Mouse (Mus musculus) limb, embryonic 11.5 days (tissue): ENCODE results near the gene Nr1h5. TPM values are rescaled to one million over a fixed set of nuclear protein-coding genes. Genes with fewer than 3 reads are reported as not detected.

Experiments
- ATAC-seq: fragments of 200-750 bp; cut with Nextera tagmentation; 2 replicates; pipeline ENCODE4 v1.8.0; 2017; ENCODE audit warnings: low read depth; ENCODE audit not compliant: insufficient number of reproducible peaks, low FRiP score, low TSS enrichment
- DNase-seq: peaks from one replicate; pipeline ENCODE4 v3.0.0-alpha.2; 2015; ENCODE audit warnings: low spot score
- H3K27ac ChIP-seq: fragments of 300-500 bp; sonication (generic); replicated peaks from 2 replicates; pipeline ENCODE4 v1.5.1; 2014; ENCODE audit warnings: low read depth, mild to moderate bottlenecking, low read length
- H3K27me3 ChIP-seq: fragments of 300-500 bp; sonication (generic); 2 replicates; pipeline ENCODE4 v1.6.1; 2014; ENCODE audit warnings: mild to moderate bottlenecking, low read length, mixed read lengths; ENCODE audit not compliant: control insufficient read depth, insufficient read depth
- H3K36me3 ChIP-seq: fragments of 300-500 bp; sonication (generic); 2 replicates; pipeline ENCODE4 v1.6.1; 2014; ENCODE audit warnings: mild to moderate bottlenecking, low read length, moderate library complexity, mixed read lengths; ENCODE audit not compliant: control insufficient read depth, insufficient read depth
- H3K4me1 ChIP-seq: fragments of 300-500 bp; sonication (generic); 2 replicates; pipeline ENCODE4 v1.6.1; 2014; ENCODE audit warnings: low read length, mixed read lengths; ENCODE audit not compliant: control insufficient read depth, insufficient read depth
- H3K4me2 ChIP-seq: fragments of 300-500 bp; sonication (generic); 2 replicates; pipeline ENCODE4 v1.6.1; 2014; ENCODE audit warnings: low read depth, mild to moderate bottlenecking, moderate library complexity; ENCODE audit not compliant: severe bottlenecking
- H3K4me3 ChIP-seq: fragments of 300-500 bp; sonication (generic); 2 replicates; pipeline ENCODE4 v1.5.1; 2014; ENCODE audit warnings: low read depth, low read length
- H3K9ac ChIP-seq: fragments of 300-500 bp; sonication (generic); 2 replicates; pipeline ENCODE4 v1.6.1; 2014; ENCODE audit warnings: mild to moderate bottlenecking, low read length
- H3K9me3 ChIP-seq: fragments of 300-500 bp; sonication (generic); 2 replicates; pipeline ENCODE4 v1.6.1; 2016; ENCODE audit warnings: low read length; ENCODE audit not compliant: control insufficient read depth
- WGBS: fragments of 180-500 bp; shearing (Covaris S2); extraction: QIAGEN DNeasy Blood & Tissue Kit; methylation state at CpG from one replicate; pipeline ENCODE4 v1.1.7; 2014; 5-methylcytosine and 5-hydroxymethylcytosine counted together
- polyA plus RNA-seq: library from polyadenylated mRNA; unstranded; fragments of >200 nt; fragmentation: Nextera tagmentation; extraction: Ambion mirVana; gene quantifications from 2 replicates; pipeline ENCODE4 v1.2.1, GENCODE M21; 2014

The Nr1h5 gene
- polyA plus RNA-seq, 1 experiment from 2014 or later = not detected

DNA sequence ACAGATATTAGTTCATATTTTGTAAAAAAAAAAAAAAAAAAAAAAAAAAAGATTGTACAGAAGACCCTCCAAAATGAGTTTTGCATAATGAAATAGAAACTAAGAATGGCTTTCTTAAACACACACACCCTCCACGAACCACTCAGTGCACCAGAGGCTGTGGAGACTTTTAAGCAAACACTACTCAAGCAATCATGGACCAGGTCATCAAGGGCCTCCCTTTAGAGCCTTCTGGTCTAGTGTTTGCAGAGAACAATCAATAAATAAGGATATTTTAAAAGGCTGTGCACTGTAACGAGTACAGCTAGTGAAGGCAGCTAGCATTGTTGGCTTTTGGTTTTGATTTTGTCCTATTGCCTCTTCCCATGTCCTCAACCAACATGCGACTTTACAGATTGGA, 17.6 kb downstream of the Nr1h5 start:
- ATAC-seq (no peak), DNase-seq (no peak)
- Histone ChIP-seq H3K36me3 (no peaks in the 10 kb centered on the region), H3K9me3 (no peaks in the 10 kb centered on the region), H3K4me3 (no peak overlapping the region), H3K4me2 (no peak overlapping the region), H3K27me3 (no peaks in the 10 kb centered on the region), H3K4me1 (no peaks in the 10 kb centered on the region), H3K27ac (no peak overlapping the region), H3K9ac (no peak overlapping the region)
- WGBS = 93% methylated on average over 3 of the region's 3 CpGs

DNA sequence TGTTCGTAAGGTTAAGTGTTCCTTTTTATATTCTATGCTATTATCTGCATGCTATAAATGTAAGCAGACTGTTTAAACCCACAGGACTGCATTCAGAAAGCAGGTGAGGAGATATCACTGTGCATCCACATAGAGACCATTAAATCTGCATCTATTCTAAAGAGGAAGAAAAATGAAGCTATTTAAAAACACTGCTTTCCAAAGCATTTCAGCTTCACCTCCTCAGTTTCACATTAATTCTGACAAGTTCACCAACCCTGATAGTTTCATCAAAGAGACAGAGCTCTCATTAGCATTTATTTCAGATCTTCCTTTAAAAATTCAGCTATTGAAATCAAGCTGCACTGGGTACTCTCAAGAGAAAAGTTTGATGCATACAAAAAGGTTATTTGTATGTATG, 25.8 kb downstream of the Nr1h5 start:
- H3K9ac ChIP-seq = no peak overlapping the region
- no peak for ATAC-seq
- no peak for DNase-seq
- H3K4me2 ChIP-seq = no peak overlapping the region
- H3K4me3 ChIP-seq = no peak overlapping the region
- H3K27me3 ChIP-seq = no peaks in the 10 kb centered on the region
- no peaks in the 10 kb centered on the region for H3K4me1 ChIP-seq
- H3K27ac ChIP-seq = no peak overlapping the region
- H3K9me3 ChIP-seq = peaks cover 5% of the 10 kb centered on the region; the same call in 1 of the 2 replicates
- 94% methylated on average over 1 of the region's 1 CpGs for WGBS
- no peaks in the 10 kb centered on the region for H3K36me3 ChIP-seq

DNA sequence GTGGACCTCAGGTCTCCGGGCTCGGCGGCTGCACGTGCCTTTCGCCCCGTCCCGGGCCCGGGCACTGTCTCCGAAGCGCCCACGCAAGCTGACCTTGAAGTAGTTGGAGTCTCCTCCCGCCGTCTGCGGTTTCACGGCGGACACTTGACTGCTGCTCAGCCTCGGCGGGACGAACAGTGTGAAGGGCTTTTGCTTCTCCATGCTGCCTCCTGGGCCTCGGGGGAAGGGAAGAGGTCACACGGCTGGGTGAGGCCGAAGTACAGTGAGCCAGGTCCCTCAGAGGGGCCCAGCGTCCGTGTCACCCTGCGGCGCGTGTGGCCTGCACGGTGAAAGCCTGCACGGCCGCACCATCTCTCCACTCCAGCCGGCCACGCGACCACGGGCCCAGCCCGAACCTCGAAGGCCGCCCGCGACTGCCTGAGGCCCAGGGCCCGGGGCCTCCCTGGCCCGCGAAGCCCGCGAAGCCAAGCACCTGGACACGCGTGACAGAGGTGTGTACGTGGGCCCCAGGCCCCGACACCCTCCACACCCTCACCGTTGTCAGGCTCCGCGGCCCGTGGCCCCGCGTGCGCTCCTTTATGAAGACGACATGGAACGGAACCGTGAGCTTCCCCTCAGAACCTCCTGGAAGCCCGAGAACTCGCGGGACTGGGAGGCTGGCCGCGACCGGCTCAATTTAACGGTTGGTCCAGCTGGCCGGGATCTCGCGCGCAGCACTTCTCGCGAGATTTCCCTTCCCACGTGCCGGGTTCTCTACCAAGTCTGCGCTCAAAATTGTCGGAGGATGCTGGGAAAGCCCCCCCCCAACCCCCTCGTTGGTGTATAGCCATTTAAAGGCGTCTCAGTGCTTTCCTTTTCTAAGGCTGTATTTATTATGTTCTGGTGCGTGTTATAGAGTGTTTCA, 28.2 kb downstream of the Nr1h5 start, which contains the start of gene Sycp1:
Gene Sycp1, minus strand, starts transcription at position 650 of the 904 bp plus-strand sequence.
- DNase-seq = no peak
- Histone ChIP-seq H3K27me3 (no peaks in the 10 kb centered on the region), H3K9me3 (peaks cover 5% of the 10 kb centered on the region; the same call in 1 of the 2 replicates), H3K4me1 (no peaks in the 10 kb centered on the region), H3K4me2 (no peak within 1 kb of the TSS), H3K27ac (no peak within 1 kb of the TSS), H3K9ac (no peak within 1 kb of the TSS), H3K36me3 (no peaks in the 10 kb centered on the region), H3K4me3 (no peak within 1 kb of the TSS)
- WGBS = 93% methylated on average over 78 of the region's 78 CpGs
- ATAC-seq = no peak

DNA sequence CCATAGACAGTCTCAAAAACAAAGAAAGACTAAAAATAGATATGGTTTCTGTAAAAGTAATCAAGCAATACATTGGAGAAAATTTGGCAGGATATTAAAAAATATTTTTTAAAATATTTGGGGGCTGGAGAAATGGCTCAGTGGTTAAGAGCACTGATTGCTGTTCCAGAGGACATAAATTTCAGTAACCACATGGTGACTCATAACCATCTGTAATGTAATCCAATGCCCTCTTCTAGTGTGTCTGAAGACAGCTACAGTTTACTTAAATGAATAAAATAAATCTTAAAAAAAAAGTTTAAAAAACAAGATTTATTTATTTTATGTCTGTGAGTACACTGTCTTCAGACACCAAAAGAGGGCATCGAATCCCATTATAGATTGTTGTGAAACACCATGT, 64.8 kb downstream of the Nr1h5 start:
- H3K27ac ChIP-seq = no peak overlapping the region
- no peak overlapping the region for H3K9ac ChIP-seq
- no peaks in the 10 kb centered on the region for H3K36me3 ChIP-seq
- ATAC-seq = no peak
- H3K4me1 ChIP-seq = no peaks in the 10 kb centered on the region
- H3K27me3 ChIP-seq = no peaks in the 10 kb centered on the region
- WGBS = 95% methylated on average over 1 of the region's 1 CpGs
- DNase-seq = no peak
- H3K9me3 ChIP-seq = no peaks in the 10 kb centered on the region
- no peak overlapping the region for H3K4me3 ChIP-seq
- H3K4me2 ChIP-seq = no peak overlapping the region

Other genes starting within 250 kb of the Nr1h5 start
- gene Tspan2, start 229.6 kb downstream of the Nr1h5 start, polyA plus RNA-seq = 6.5 and 7.1 TPM in 2 replicates
- gene Tshb, start 181.4 kb downstream of the Nr1h5 start, polyA plus RNA-seq = 0.07 TPM in 2 replicates
- gene Sycp1, start 28.0 kb downstream of the Nr1h5 start, polyA plus RNA-seq = not detected in 2 replicates
- gene Sike1, start 31.6 kb upstream of the Nr1h5 start, polyA plus RNA-seq = 57.8 and 64.6 TPM in 2 replicates
- gene Csde1, start 56.3 kb upstream of the Nr1h5 start, polyA plus RNA-seq = 473 and 488 TPM in 2 replicates
- gene Nras, start 94.2 kb upstream of the Nr1h5 start, polyA plus RNA-seq = 105 and 115 TPM in 2 replicates
- not detected in 2 replicates for gene Ampd1, start 109.9 kb upstream of the Nr1h5 start, polyA plus RNA-seq
- gene Dennd2c, start 138.5 kb upstream of the Nr1h5 start, polyA plus RNA-seq = 3.7 and 3.8 TPM in 2 replicates
- 266 and 274 TPM in 2 replicates for gene Bcas2, start 207.5 kb upstream of the Nr1h5 start, polyA plus RNA-seq